Mouse (Mus musculus) spleen, adult 2 months (tissue): ENCODE results near the gene Fam84a.

Experiments
- CTCF ChIP-seq: fragments of 200-500 bp; IDR thresholded peaks from 2 replicates; pipeline ENCODE4 v1.5.1; 2011; ENCODE audit warnings: mild to moderate bottlenecking, inconsistent platforms; ENCODE audit not compliant: insufficient read depth, insufficient read length, insufficient replicate concordance; ENCODE audit errors: extremely low read depth
- POLR2A ChIP-seq: fragments of 200-500 bp; IDR thresholded peaks from 2 replicates; pipeline ENCODE4 v1.6.1; 2011; ENCODE audit warnings: low read depth, low read length, inconsistent platforms

- no peak for TF ChIP-seq POLR2A
- TF ChIP-seq CTCF = no peak
These were observed 13.1 kb upstream of the Fam84a start for GRCm38 (mm10) chr12:14164936-14165335.
